Mouse (Mus musculus) spleen, adult 2 months (tissue): ENCODE measurements at regions not wholly inside any gene's neighbourhood (a gene's known extent, or its start where the extent isn't known, plus 50 kb on each side); places are given as distances from the start of the nearest gene placed in this dataset.

Experiments used
- CTCF ChIP-seq: fragments of 200-500 bp; IDR thresholded peaks from 2 replicates; pipeline ENCODE4 v1.5.1; 2011; ENCODE audit warnings: mild to moderate bottlenecking, inconsistent platforms; ENCODE audit not compliant: insufficient read depth, insufficient read length, insufficient replicate concordance; ENCODE audit errors: extremely low read depth
- POLR2A ChIP-seq: fragments of 200-500 bp; IDR thresholded peaks from 2 replicates; pipeline ENCODE4 v1.6.1; 2011; ENCODE audit warnings: low read depth, low read length, inconsistent platforms

GRCm38 (mm10) chr10:100685748-100686147, 95.5 kb downstream of the 1700017N19Rik start:
- TF ChIP-seq CTCF (no peak), POLR2A (no peak)
